Mouse (Mus musculus): ENCODE results near the gene Napa. TPM values are rescaled to one million over a fixed set of nuclear protein-coding genes. Genes with fewer than 3 reads are reported as not detected.

Gene Napa
- polyA plus RNA-seq (2012; rRNA removed): 172 and 208 TPM in 2 replicates

- DNase-seq (ENCODE audit: low spot score): peak; percentile 93
These were observed at the start of gene Napa for GRCm38 (mm10) chr7:16098021-16099017. Gene Napa (plus strand): TSS chr7:16098458.

DNA sequence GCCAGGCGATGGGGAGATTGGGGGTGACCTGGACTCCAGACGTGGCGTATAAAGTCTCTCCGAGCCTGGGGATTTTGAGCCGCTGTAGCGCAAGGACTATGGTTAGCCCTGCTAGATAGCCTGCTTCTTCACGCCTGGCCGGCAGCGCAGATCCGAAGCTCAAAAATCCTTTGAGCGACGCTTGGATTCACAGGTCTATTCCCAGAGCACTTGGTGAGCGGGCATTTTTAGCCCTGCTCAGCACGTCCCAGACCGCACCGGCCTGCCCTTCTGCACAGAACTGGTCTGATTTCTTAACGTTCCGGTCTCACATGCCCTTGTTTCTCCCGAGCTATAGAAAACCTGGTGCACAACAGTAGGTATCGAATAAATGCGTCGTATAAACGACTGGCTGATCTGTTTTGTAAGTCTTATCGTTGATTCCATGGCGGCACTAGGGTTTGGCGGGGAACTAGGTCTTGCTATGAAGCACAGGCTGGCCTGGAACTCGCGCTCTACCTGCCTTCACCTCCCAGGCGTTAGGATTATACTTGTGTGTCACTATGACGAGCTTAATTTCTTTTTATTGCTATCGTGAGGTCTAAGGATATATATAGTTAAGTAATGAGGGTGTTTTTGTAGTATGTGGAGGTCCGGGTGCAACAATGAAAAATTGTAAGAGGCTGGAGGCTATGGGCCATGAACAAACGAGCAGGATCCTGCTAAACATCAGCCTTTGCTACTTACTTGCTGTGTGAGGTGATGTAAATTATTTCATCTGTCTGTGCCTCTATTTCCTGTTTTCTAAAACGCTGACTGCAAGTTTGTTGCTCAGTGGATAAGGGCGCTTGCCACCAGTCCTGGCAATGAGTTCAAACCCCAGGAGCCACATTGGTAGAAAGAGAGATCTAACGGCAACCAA, 49.3 kb upstream of the Napa start:
- DNase-seq (ENCODE audit: low spot score): no peak

DNA sequence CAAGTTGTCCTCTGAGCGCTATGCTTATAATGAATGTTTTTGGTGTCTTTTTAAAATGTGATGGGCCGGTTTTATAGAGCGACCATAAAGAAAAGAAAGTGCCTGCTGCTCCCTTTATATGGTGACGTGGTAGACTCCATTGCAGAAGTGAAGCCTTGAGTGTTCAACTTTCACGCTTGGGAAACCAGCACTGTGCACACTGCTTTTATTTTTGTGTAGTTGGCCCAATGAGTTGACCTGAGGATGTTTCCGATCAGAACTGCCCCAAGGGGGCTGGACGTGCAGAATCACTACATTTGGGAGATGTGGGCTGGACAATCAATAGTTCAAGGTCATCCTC, 48.7 kb upstream of the Napa start:
- no peak for DNase-seq (ENCODE audit: low spot score)

DNA sequence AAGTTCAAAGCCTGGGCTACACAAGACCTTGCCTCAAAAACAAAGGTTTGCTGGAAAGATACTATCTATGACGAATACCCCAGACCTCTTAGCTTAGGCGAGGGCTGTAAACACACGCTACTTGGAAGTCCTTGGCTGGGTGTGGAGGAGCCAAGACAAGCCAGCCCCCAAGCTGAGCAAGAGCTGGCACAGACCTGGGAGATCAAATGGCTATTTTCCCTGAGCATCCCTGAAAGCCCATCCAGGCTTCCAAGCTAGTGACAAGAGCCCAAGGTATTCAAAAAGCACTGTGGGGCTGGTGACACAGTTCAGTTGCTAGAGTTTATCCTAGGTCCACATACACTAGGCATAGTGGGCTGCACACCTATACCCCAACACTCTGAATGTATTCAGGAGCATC, 47.7 kb upstream of the Napa start:
- no peak for DNase-seq (ENCODE audit: low spot score)

DNA sequence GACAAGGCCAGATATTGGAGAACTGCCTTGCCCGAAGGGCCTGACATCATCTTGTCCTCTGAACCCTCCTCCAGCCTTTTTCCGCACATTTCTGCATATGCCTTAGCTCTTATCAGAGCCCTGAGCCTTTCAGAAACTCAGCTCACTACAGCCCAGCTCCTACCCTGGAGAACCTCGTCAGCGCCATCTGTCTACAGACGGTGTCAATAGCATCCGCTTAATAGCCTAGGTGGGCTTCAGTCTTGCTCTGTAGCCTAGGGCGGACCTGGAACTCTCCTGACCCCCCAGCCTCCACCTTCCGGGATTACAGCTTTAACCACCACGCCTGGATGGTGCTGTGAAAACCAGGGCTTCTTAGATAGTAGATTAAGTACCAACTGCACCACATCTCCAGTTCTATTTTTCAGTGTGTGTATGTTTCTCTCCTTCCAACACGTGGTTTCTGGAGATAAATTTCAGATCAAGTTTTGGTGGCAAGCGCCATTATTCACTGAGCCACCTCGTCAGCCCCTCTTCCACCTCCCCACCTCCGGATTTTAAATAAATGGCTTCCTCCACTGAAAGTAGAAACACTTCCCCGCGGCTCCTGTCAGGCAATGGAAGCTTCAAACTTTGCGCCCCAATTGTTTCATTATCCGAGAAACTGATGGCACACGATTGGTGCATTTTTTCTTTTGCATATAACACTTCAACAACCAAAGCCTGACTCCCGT, 46.2 kb upstream of the Napa start:
- DNase-seq (ENCODE audit: low spot score): peak; percentile 49

DNA sequence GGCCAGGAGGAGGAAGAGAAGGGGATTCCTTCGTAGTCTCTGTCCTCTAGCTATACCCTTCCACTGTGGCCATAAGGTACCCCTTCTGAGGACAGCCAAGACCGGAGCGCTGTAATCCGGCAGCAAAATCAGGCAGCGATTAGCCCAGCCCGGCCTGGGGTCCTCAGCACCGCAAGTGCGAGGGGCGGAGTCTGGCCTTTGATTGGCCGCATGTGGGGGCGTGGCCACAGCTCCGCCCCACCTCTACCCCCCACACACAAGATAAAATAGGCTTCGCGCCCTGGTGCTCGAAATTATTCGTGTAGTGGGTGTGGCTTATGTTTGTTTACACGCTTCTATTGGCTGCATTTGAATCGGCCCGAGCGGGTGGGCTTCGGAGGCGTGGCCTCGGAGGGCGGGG, 45.6 kb upstream of the Napa start:
- peak; percentile 81 for DNase-seq (ENCODE audit: low spot score)

DNA sequence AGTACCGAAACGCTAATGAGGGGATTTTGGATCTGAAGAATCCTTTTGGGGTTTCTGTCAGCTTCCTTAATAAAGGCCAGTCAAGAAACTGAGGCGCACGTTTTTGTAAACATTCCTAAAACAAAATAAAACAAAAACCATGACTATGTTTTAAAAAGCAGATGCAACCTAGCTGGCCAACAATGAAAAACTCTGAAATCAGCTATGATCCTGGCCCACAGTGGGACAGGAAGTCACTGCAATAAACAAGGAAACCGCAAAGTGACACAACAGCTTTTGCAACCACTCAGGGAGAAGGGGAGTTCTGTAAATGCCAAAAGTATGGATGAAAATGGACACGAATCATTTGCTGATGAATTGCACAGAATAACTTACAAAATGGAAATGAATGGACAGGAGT, 45.2 kb upstream of the Napa start:
- no peak for DNase-seq (ENCODE audit: low spot score)

- DNase-seq (ENCODE audit: low spot score): no peak
These were observed 43.3 kb upstream of the Napa start for GRCm38 (mm10) chr7:16054966-16055365.

- no peak for DNase-seq (ENCODE audit: low spot score)
These were observed 42.6 kb upstream of the Napa start for GRCm38 (mm10) chr7:16055665-16056064.

- DNase-seq (ENCODE audit: low spot score): no peak
These were observed 41.7 kb upstream of the Napa start for GRCm38 (mm10) chr7:16056459-16057135.

GRCm38 (mm10) chr7:16057136-16057534, 41.1 kb upstream of the Napa start:
- DNase-seq (ENCODE audit: low spot score): peak; percentile 41

GRCm38 (mm10) chr7:16061219-16062098, 36.8 kb upstream of the Napa start, which contains the start of gene Zfp541:
Gene Zfp541 (plus strand): TSS chr7:16061814.
- DNase-seq (ENCODE audit: low spot score): no peak

DNA sequence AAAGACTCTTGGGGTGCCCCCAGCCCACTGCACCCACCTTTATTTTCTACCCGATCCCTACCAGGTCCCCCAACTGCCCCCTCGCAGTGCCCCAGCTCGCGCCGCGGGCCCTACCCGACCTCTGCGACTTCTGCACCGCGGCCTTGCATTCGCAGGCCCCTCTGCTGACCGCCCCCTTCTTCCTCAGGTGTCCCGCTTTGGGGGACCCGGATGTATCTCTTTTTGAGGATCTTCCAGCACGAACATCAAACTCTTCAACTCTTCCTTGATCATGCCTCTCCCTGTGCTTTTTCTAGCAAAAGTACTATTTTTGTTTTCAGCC, 36.2 kb upstream of the Napa start:
- DNase-seq (ENCODE audit: low spot score): no peak

DNA sequence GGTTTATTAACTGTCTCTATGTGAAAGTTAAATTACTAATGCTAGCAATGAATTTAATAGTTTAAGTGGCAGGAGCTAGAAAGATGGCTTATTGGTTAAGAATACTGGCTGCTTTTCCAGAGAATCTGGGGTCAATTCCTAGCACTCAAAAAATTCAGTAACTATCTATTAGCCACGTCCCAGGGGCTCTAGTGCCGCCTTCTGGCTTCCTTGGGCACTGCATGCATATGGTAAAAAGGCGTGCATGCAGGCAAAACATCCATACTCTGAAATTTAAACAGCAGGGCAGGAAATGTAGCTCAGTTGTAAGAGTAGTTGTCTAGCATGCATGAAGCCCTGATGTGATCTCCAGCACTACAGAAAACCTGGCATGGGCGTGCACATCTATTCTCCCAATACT, 34.8 kb upstream of the Napa start:
- no peak for DNase-seq (ENCODE audit: low spot score)

GRCm38 (mm10) chr7:16070846-16071245, 27.4 kb upstream of the Napa start:
- no peak for DNase-seq (ENCODE audit: low spot score)

- no peak for DNase-seq (ENCODE audit: low spot score)
These were observed 26.4 kb upstream of the Napa start for GRCm38 (mm10) chr7:16071906-16072305.

DNA sequence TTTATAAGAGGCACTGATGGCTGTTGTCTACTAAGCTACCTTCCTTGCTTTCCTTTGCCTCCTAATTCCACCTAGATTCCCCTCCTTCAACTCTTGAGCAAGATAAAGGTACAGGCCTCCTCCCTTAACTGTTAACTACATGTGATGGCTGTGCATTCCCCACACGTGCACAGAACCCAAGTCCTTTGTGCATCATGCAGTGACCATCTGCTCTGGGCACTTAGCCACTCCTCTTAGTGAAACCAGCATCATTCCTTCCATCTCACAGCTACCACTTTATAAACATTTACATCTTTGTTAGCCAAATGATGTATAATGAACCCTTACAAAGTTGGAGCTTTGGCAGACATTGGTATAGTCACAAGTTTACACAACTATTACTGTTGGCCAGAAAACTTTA, 18.3 kb upstream of the Napa start:
- no peak for DNase-seq (ENCODE audit: low spot score)

GRCm38 (mm10) chr7:16080581-16080980, 17.7 kb upstream of the Napa start:
- no peak for DNase-seq (ENCODE audit: low spot score)

GRCm38 (mm10) chr7:16083361-16083760, 14.9 kb upstream of the Napa start:
- no peak for DNase-seq (ENCODE audit: low spot score)

DNA sequence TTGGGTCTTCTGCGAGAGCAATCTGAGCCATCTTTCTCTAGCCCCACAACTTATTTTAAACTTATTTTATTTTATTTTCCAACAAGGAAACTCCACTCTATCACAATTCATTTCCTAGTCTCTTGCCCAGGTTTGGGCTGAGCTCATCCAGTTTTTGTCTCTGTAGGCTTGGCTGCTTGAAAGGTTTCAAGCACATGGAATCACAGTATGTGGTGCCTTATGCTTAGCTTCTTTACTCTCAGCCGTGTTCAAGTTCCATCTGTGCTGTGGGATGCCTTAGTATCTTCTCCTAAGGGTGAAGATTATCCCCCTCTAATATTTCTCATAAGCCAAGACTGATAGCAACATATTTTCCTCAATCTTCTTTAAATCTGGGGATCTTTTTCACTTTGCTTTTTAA, 10.7 kb upstream of the Napa start:
- DNase-seq (ENCODE audit: low spot score): no peak

All from urinary bladder, adult 2 months (tissue).